Mouse (Mus musculus): ENCODE results near the gene Mettl7a3.
"Not testable (repeated sequence)": the region's sequence is repeated elsewhere in the genome, so short reads cannot be mapped to it uniquely, and the experiment has no call there.

Mettl7a3 gene

GRCm38 (mm10) chr15:100330739-100331138, 4.0 kb upstream of the Mettl7a3 start:
- no peak for DNase-seq

GRCm38 (mm10) chr15:100332077-100332961, 2.4 kb upstream of the Mettl7a3 start:
- not testable (repeated sequence) for DNase-seq

- not testable (repeated sequence) for DNase-seq
These were observed 2.6 kb downstream of the Mettl7a3 start for GRCm38 (mm10) chr15:100337328-100337727.

- DNase-seq: peak; percentile 84
These were observed 3.1 kb downstream of the Mettl7a3 start for GRCm38 (mm10) chr15:100337847-100338246.

GRCm38 (mm10) chr15:100341314-100341980, 6.7 kb downstream of the Mettl7a3 start:
- DNase-seq: not testable (repeated sequence)

GRCm38 (mm10) chr15:100345484-100345883, 10.8 kb downstream of the Mettl7a3 start:
- no peak for DNase-seq

- DNase-seq: peak; percentile 82
These were observed 12.0 kb downstream of the Mettl7a3 start for GRCm38 (mm10) chr15:100346761-100347160.

GRCm38 (mm10) chr15:100349496-100349895, 14.8 kb downstream of the Mettl7a3 start:
- DNase-seq: peak; percentile 69

GRCm38 (mm10) chr15:100351501-100352060, 16.9 kb downstream of the Mettl7a3 start:
- peak; percentile 44 for DNase-seq

GRCm38 (mm10) chr15:100352711-100353250, 18.1 kb downstream of the Mettl7a3 start, which contains the start of the genes Methig1 and Mettl7a2:
Methig1 (plus strand) TSS chr15:100353149.
Mettl7a2 (plus strand) TSS chr15:100353200.
- no peak for DNase-seq

- not testable (repeated sequence) for DNase-seq
These were observed 18.7 kb downstream of the Mettl7a3 start for GRCm38 (mm10) chr15:100353399-100353798.

GRCm38 (mm10) chr15:100355876-100356275, 21.1 kb downstream of the Mettl7a3 start:
- DNase-seq: no peak

- DNase-seq: no peak
These were observed 29.5 kb downstream of the Mettl7a3 start, which contains the start of gene Higd1c for GRCm38 (mm10) chr15:100364242-100364641. Higd1c (plus strand) TSS chr15:100364542.

GRCm38 (mm10) chr15:100365967-100366366, 31.2 kb downstream of the Mettl7a3 start:
- DNase-seq: not testable (repeated sequence)

- DNase-seq: no peak
These were observed 32.4 kb downstream of the Mettl7a3 start for GRCm38 (mm10) chr15:100367119-100367518.

- DNase-seq: peak; percentile 81
These were observed 40.3 kb downstream of the Mettl7a3 start for GRCm38 (mm10) chr15:100375066-100375465.

GRCm38 (mm10) chr15:100377847-100378505, 43.2 kb downstream of the Mettl7a3 start:
- not testable (repeated sequence) for DNase-seq

GRCm38 (mm10) chr15:100379658-100380057, 44.9 kb downstream of the Mettl7a3 start:
- DNase-seq: no peak

GRCm38 (mm10) chr15:100380104-100380503, 45.4 kb downstream of the Mettl7a3 start:
- no peak for DNase-seq

GRCm38 (mm10) chr15:100385705-100386104, 51.0 kb downstream of the Mettl7a3 start:
- no peak for DNase-seq

GRCm38 (mm10) chr15:100387544-100388223, 53.0 kb downstream of the Mettl7a3 start:
- no peak for DNase-seq

All from kidney, postnatal 10 days (tissue).